Mouse (Mus musculus): ENCODE measurements at regions not wholly inside any gene's neighbourhood (a gene's known extent, or its start where the extent isn't known, plus 50 kb on each side); places are given as distances from the start of the nearest gene placed in this dataset.

DNA sequence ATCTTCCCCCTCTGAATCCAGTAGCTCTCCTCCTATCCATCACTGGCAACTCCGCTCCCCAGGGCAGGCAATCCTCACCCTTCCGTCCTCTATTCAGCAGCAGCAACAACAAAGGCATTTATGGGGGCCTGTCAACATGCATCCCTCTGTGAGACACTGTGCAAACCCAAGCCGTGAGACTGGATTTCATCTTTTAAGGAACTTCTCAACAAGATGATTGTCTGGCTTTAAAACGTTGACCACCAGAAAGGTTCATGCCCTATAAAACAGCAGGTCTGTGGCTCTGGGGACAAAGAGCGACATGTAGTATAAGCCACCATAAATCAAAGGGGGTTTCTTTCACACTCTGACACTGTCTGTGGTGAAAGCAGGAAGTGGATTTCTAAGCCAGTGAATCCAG is 171.4 kb downstream of the Sox4 start:
- no peaks in the 10 kb centered on the region for H3K9me3 ChIP-seq (ENCODE audit: control insufficient read depth, low read length)
- H3K4me2 ChIP-seq (ENCODE audit: low read depth), result peak overlapping the region; percentile 19; the same call in 1 of the 2 replicates
- H3K36me3 ChIP-seq (ENCODE audit: control insufficient read depth, insufficient read depth, low read length), result no peaks in the 10 kb centered on the region
- H3K27me3 ChIP-seq (ENCODE audit: control insufficient read depth, insufficient read depth, low read length), result no peaks in the 10 kb centered on the region
- DNase-seq (ENCODE audit: low spot score) (peak; percentile 65), ATAC-seq (ENCODE audit: insufficient read depth, low FRiP score, low TSS enrichment) (peak; percentile 82)
- peak overlapping the region; percentile 94 for H3K27ac ChIP-seq (ENCODE audit: low read depth, low read length)
- 0% methylated on average over 5 of the region's 5 CpGs for WGBS
- H3K4me1 ChIP-seq (ENCODE audit: control insufficient read depth, insufficient read depth, low read length), result peaks cover 32% of the 10 kb centered on the region
- H3K9ac ChIP-seq (ENCODE audit: low read length), result peak overlapping the region; percentile 52
- no peak overlapping the region for H3K4me3 ChIP-seq (ENCODE audit: low read depth, low read length)

- Histone ChIP-seq H3K27me3 (ENCODE audit: control insufficient read depth, insufficient read depth, low read length) (no peaks in the 10 kb centered on the region), H3K36me3 (ENCODE audit: control insufficient read depth, insufficient read depth, low read length) (no peaks in the 10 kb centered on the region), H3K9me3 (ENCODE audit: control insufficient read depth, low read length) (no peaks in the 10 kb centered on the region), H3K4me1 (ENCODE audit: control insufficient read depth, insufficient read depth, low read length) (peaks cover 28% of the 10 kb centered on the region), H3K9ac (ENCODE audit: low read length) (peak overlapping the region; percentile 52), H3K4me3 (ENCODE audit: low read depth, low read length) (no peak overlapping the region), H3K4me2 (ENCODE audit: low read depth) (peak overlapping the region; percentile 19), H3K27ac (ENCODE audit: low read depth, low read length) (peak overlapping the region; percentile 94)
- DNase-seq (ENCODE audit: low spot score), result no peak
- 2% methylated on average over 5 of the region's 5 CpGs for WGBS
- ATAC-seq (ENCODE audit: insufficient read depth, low FRiP score, low TSS enrichment), result peak; percentile 45
These were observed 171.9 kb downstream of the Sox4 start for GRCm38 (mm10) chr13:28781660-28782059.

DNA sequence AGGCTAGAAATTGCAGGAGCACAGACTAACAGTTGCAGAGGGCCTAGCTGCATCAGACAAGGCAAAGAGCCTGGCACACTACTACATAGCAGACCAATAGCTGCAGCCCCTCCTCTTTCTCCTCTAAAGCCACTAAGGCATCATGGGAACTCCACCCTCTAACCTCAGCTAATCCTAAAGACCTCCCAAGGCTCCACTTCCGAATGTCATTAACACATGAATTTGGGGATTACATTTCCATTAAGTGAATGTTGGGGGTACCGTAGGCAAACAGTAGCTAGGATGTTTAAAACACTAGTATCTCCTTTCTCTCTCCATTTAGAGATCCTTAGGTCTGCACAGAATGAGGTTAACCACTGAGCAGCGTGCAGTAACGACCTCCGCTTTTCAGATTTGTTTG is 173.1 kb downstream of the Sox4 start:
- no peak for DNase-seq (ENCODE audit: low spot score)
- H3K4me1 ChIP-seq (ENCODE audit: control insufficient read depth, insufficient read depth, low read length), result peaks cover 30% of the 10 kb centered on the region
- no peak for ATAC-seq (ENCODE audit: insufficient read depth, low FRiP score, low TSS enrichment)
- WGBS, result 50% methylated on average over 5 of the region's 5 CpGs
- H3K27me3 ChIP-seq (ENCODE audit: control insufficient read depth, insufficient read depth, low read length), result no peaks in the 10 kb centered on the region
- no peak overlapping the region for H3K4me2 ChIP-seq (ENCODE audit: low read depth)
- H3K9me3 ChIP-seq (ENCODE audit: control insufficient read depth, low read length), result no peaks in the 10 kb centered on the region
- H3K4me3 ChIP-seq (ENCODE audit: low read depth, low read length), result no peak overlapping the region
- no peak overlapping the region for H3K9ac ChIP-seq (ENCODE audit: low read length)
- H3K36me3 ChIP-seq (ENCODE audit: control insufficient read depth, insufficient read depth, low read length), result no peaks in the 10 kb centered on the region
- H3K27ac ChIP-seq (ENCODE audit: low read depth, low read length), result no peak overlapping the region

GRCm38 (mm10) chr13:28775142-28775815 is 178.2 kb downstream of the Sox4 start:
- Histone ChIP-seq H3K27ac (ENCODE audit: low read depth, low read length) (0 out of 2 replicates have a peak overlapping the region, but pooled peaks have one; percentile 44), H3K4me2 (ENCODE audit: low read depth) (no peak overlapping the region), H3K36me3 (ENCODE audit: control insufficient read depth, insufficient read depth, low read length) (no peaks in the 10 kb centered on the region), H3K27me3 (ENCODE audit: control insufficient read depth, insufficient read depth, low read length) (no peaks in the 10 kb centered on the region), H3K4me1 (ENCODE audit: control insufficient read depth, insufficient read depth, low read length) (peaks cover 23% of the 10 kb centered on the region), H3K4me3 (ENCODE audit: low read depth, low read length) (no peak overlapping the region), H3K9me3 (ENCODE audit: control insufficient read depth, low read length) (no peaks in the 10 kb centered on the region), H3K9ac (ENCODE audit: low read length) (no peak overlapping the region)
- WGBS, result 45% methylated on average over 7 of the region's 7 CpGs
- DNase-seq (ENCODE audit: low spot score) (no peak), ATAC-seq (ENCODE audit: insufficient read depth, low FRiP score, low TSS enrichment) (peak; percentile 41; the same call in 1 of the 2 replicates)

DNA sequence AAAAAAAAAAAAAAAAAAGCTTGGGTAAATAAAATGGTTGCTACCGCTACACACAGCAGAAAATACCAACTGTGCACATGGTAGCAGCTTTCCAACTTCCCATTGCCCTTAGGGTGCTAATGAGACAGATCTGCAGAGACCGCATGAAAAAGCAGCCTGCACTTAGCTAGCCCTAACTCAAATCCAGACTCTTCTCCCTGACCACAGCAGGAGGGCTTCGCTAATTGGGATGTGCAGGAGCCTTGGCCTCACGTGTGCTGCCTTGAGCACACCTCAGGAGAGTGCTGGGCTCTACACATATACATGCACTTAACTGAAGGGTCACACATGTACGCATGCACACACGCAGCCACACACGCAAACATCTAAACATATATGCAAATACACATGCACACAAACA is 178.9 kb downstream of the Sox4 start:
- Histone ChIP-seq H3K4me3 (ENCODE audit: low read depth, low read length) (no peak overlapping the region), H3K9ac (ENCODE audit: low read length) (no peak overlapping the region; the same call in 1 of the 2 replicates)

DNA sequence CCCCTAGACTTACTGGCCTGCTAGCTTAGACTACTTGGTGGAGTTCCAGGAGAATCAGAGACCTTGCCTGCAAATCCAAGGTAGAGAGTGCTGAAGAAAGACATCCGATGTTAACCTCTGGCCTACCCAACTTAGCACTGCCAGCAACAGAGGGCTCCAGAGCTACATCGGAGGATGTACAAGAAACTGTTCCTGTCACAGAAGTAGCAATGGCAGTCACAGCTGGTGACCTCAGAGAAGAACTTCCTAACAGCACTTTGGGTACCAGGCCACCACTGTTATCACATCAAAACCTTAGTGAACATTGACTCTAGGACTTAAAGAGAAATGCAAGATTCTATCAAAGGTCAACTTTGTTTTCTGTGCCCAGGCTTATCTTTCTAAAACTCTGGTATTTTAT is 180.0 kb downstream of the Sox4 start:
- no peak overlapping the region for H3K4me2 ChIP-seq (ENCODE audit: low read depth)
- H3K36me3 ChIP-seq (ENCODE audit: control insufficient read depth, insufficient read depth, low read length), result no peaks in the 10 kb centered on the region
- peaks cover 22% of the 10 kb centered on the region for H3K4me1 ChIP-seq (ENCODE audit: control insufficient read depth, insufficient read depth, low read length)
- H3K9ac ChIP-seq (ENCODE audit: low read length), result no peak overlapping the region
- no peak for ATAC-seq (ENCODE audit: insufficient read depth, low FRiP score, low TSS enrichment)
- H3K27me3 ChIP-seq (ENCODE audit: control insufficient read depth, insufficient read depth, low read length), result no peaks in the 10 kb centered on the region
- H3K27ac ChIP-seq (ENCODE audit: low read depth, low read length), result no peak overlapping the region
- no peak for DNase-seq (ENCODE audit: low spot score)
- 89% methylated on average over 2 of the region's 2 CpGs for WGBS
- no peak overlapping the region for H3K4me3 ChIP-seq (ENCODE audit: low read depth, low read length)
- no peaks in the 10 kb centered on the region for H3K9me3 ChIP-seq (ENCODE audit: control insufficient read depth, low read length)

More for the DNA sequence above, 178.9 kb downstream of the Sox4 start:
- H3K9me3 ChIP-seq (ENCODE audit: control insufficient read depth, low read length), result no peaks in the 10 kb centered on the region
- no peaks in the 10 kb centered on the region for H3K27me3 ChIP-seq (ENCODE audit: control insufficient read depth, insufficient read depth, low read length)
- DNase-seq (ENCODE audit: low spot score) (peak; percentile 34), ATAC-seq (ENCODE audit: insufficient read depth, low FRiP score, low TSS enrichment) (peak; percentile 48; the same call in 1 of the 2 replicates)
- H3K27ac ChIP-seq (ENCODE audit: low read depth, low read length), result 0 out of 2 replicates have a peak overlapping the region, but pooled peaks have one; percentile 44
- 47% methylated on average over 7 of the region's 7 CpGs for WGBS
- H3K4me1 ChIP-seq (ENCODE audit: control insufficient read depth, insufficient read depth, low read length), result peaks cover 22% of the 10 kb centered on the region
- H3K36me3 ChIP-seq (ENCODE audit: control insufficient read depth, insufficient read depth, low read length), result no peaks in the 10 kb centered on the region
- H3K4me2 ChIP-seq (ENCODE audit: low read depth), result no peak overlapping the region

- no peak overlapping the region for H3K9ac ChIP-seq (ENCODE audit: low read length)
- DNase-seq (ENCODE audit: low spot score) (no peak), ATAC-seq (ENCODE audit: insufficient read depth, low FRiP score, low TSS enrichment) (no peak)
- no peaks in the 10 kb centered on the region for H3K9me3 ChIP-seq (ENCODE audit: control insufficient read depth, low read length)
- H3K27me3 ChIP-seq (ENCODE audit: control insufficient read depth, insufficient read depth, low read length), result no peaks in the 10 kb centered on the region
- H3K4me3 ChIP-seq (ENCODE audit: low read depth, low read length), result no peak overlapping the region
- 56% methylated on average over 13 of the region's 13 CpGs for WGBS
- H3K4me1 ChIP-seq (ENCODE audit: control insufficient read depth, insufficient read depth, low read length), result peaks cover 18% of the 10 kb centered on the region
- H3K27ac ChIP-seq (ENCODE audit: low read depth, low read length), result no peak overlapping the region
- H3K36me3 ChIP-seq (ENCODE audit: control insufficient read depth, insufficient read depth, low read length), result no peaks in the 10 kb centered on the region
- H3K4me2 ChIP-seq (ENCODE audit: low read depth), result no peak overlapping the region
These were observed 183.0 kb downstream of the Sox4 start for GRCm38 (mm10) chr13:28770531-28770930.

DNA sequence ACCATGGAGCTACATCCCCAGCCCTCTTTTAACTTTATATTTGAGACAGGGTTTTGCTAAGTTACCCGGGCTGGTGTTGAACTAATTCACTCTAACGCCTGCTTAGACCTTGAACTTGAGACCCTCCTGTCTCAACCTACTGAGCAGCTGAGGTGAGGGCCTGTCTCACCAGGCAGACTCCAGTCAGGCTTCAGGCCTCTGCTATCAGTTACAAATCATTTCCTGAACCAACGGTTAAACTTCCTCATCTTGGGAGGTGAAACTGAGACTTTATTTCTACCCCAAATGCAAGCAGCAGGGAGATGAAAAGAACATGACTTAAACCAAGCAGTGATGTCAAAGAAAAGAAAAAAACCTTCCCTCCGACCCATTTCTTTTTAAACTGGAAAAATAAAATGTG is 183.5 kb downstream of the Sox4 start:
- WGBS, result 64% methylated on average over 4 of the region's 4 CpGs
- H3K27me3 ChIP-seq (ENCODE audit: control insufficient read depth, insufficient read depth, low read length), result no peaks in the 10 kb centered on the region
- no peak overlapping the region for H3K27ac ChIP-seq (ENCODE audit: low read depth, low read length)

More for the DNA sequence above, 183.5 kb downstream of the Sox4 start:
- ATAC-seq (ENCODE audit: insufficient read depth, low FRiP score, low TSS enrichment) (no peak), DNase-seq (ENCODE audit: low spot score) (no peak)
- no peak overlapping the region for H3K9ac ChIP-seq (ENCODE audit: low read length)
- H3K4me2 ChIP-seq (ENCODE audit: low read depth), result no peak overlapping the region
- peaks cover 14% of the 10 kb centered on the region for H3K4me1 ChIP-seq (ENCODE audit: control insufficient read depth, insufficient read depth, low read length)
- no peaks in the 10 kb centered on the region for H3K36me3 ChIP-seq (ENCODE audit: control insufficient read depth, insufficient read depth, low read length)
- no peaks in the 10 kb centered on the region for H3K9me3 ChIP-seq (ENCODE audit: control insufficient read depth, low read length)
- no peak overlapping the region for H3K4me3 ChIP-seq (ENCODE audit: low read depth, low read length)
